Mouse (Mus musculus) lung, postnatal 4 days (tissue): ENCODE data around the gene Cep295nl.
"Not testable (repeated sequence)": the region's sequence is repeated elsewhere in the genome, so short reads cannot be mapped to it uniquely, and the experiment has no call there.

Experiments
- DNase-seq, 2 experiments: peaks; one replicate each; pipeline ENCODE4 v3.0.0; 2021

Gene Cep295nl

GRCm38 (mm10) chr11:118318678-118319077 lies 23.6 kb downstream of the Cep295nl start:
- peak; percentile 62 to 77 for DNase-seq

- peak; percentile 27 to 65 for DNase-seq
Observed at GRCm38 (mm10) chr11:118317129-118317528, 25.2 kb downstream of the Cep295nl start.

- DNase-seq: no peak
Observed at GRCm38 (mm10) chr11:118316231-118316806, 26.0 kb downstream of the Cep295nl start.

GRCm38 (mm10) chr11:118312132-118312723 lies 30.1 kb downstream of the Cep295nl start:
- DNase-seq: peak in 1 of 2 experiments; percentile 37

- not testable (repeated sequence) for DNase-seq
Observed at GRCm38 (mm10) chr11:118307962-118308361, 34.3 kb downstream of the Cep295nl start.

- DNase-seq: not testable (repeated sequence)
Observed at GRCm38 (mm10) chr11:118303959-118304358, 38.3 kb downstream of the Cep295nl start.

- DNase-seq: no peak
Observed at GRCm38 (mm10) chr11:118298810-118299209, 43.5 kb downstream of the Cep295nl start.

- no peak for DNase-seq
Observed at GRCm38 (mm10) chr11:118297967-118298366, 44.3 kb downstream of the Cep295nl start.

- no peak for DNase-seq
Observed at GRCm38 (mm10) chr11:118295026-118295425, 47.3 kb downstream of the Cep295nl start.

- DNase-seq: no peak
Observed at GRCm38 (mm10) chr11:118292671-118293070, 49.6 kb downstream of the Cep295nl start.

- DNase-seq: peak; percentile 99 to 100
Observed at GRCm38 (mm10) chr11:118289999-118290889, 52.1 kb downstream of the Cep295nl start, which contains the start of gene Usp36. Usp36 (minus strand) TSS chr11:118290244.

- DNase-seq: no peak
Observed at GRCm38 (mm10) chr11:118289562-118289961, 52.7 kb downstream of the Cep295nl start.

GRCm38 (mm10) chr11:118289037-118289511 lies 53.2 kb downstream of the Cep295nl start:
- DNase-seq: no peak

- DNase-seq: no peak
Observed at GRCm38 (mm10) chr11:118287573-118287972, 54.7 kb downstream of the Cep295nl start.

GRCm38 (mm10) chr11:118286434-118286833 lies 55.9 kb downstream of the Cep295nl start:
- no peak for DNase-seq

- peak; percentile 74 to 91 for DNase-seq
Observed at GRCm38 (mm10) chr11:118285791-118286190, 56.5 kb downstream of the Cep295nl start.
